Mouse (Mus musculus) embryonic facial prominence, embryonic 14.5 days (tissue): Measurements from ENCODE around the gene Olfr672. TPM values are rescaled to one million over a fixed set of nuclear protein-coding genes. Genes with fewer than 3 reads are reported as not detected.

Experiments used
- polyA plus RNA-seq: library from polyadenylated mRNA; unstranded; fragments of >200 nt; fragmentation: Nextera tagmentation; extraction: Ambion mirVana; gene quantifications from 2 replicates; pipeline ENCODE4 v1.2.1, GENCODE M21; 2014

The Olfr672 gene
- polyA plus RNA-seq, 1 experiment from 2014 or later: 0.36 TPM

Other genes with a start within 250 kb of the Olfr672 start
- not detected in 2 replicates for gene Usp17le, start 224.6 kb downstream of the Olfr672 start, polyA plus RNA-seq
- not detected in 2 replicates for gene Usp17lb, start 159.4 kb downstream of the Olfr672 start, polyA plus RNA-seq
- gene Usp17la, start 145.0 kb downstream of the Olfr672 start, polyA plus RNA-seq: not detected in 2 replicates
- gene Olfr665, start 124.0 kb downstream of the Olfr672 start, polyA plus RNA-seq: not detected in 2 replicates
- 0.08 TPM in 1 of 2 replicates, not detected in the other for gene Olfr666, start 106.1 kb downstream of the Olfr672 start, polyA plus RNA-seq
- gene Olfr667, start 80.5 kb downstream of the Olfr672 start, polyA plus RNA-seq: not detected in 2 replicates
- not detected in 2 replicates for gene Olfr668, start 74.0 kb downstream of the Olfr672 start, polyA plus RNA-seq
- not detected in 2 replicates for gene Olfr669, start 67.8 kb downstream of the Olfr672 start, polyA plus RNA-seq
- not detected in 2 replicates for gene Olfr670, start 39.4 kb downstream of the Olfr672 start, polyA plus RNA-seq
- gene Olfr671, start 22.9 kb downstream of the Olfr672 start, polyA plus RNA-seq: not detected in 2 replicates
- gene Olfr675, start 26.4 kb upstream of the Olfr672 start, polyA plus RNA-seq: not detected in 2 replicates
- not detected in 2 replicates for gene Olfr676, start 30.7 kb upstream of the Olfr672 start, polyA plus RNA-seq
- gene Olfr677, start 49.3 kb upstream of the Olfr672 start, polyA plus RNA-seq: not detected in 2 replicates
- not detected in 2 replicates for gene Olfr678, start 62.4 kb upstream of the Olfr672 start, polyA plus RNA-seq
- 0.06 TPM in 1 of 2 replicates, not detected in the other for gene Olfr679, start 79.2 kb upstream of the Olfr672 start, polyA plus RNA-seq
- gene Olfr680-ps1, start 90.8 kb upstream of the Olfr672 start, polyA plus RNA-seq: not detected in 2 replicates
- gene Olfr681, start 114.8 kb upstream of the Olfr672 start, polyA plus RNA-seq: 0.18 TPM in 1 of 2 replicates, not detected in the other
- gene Olfr683, start 145.0 kb upstream of the Olfr672 start, polyA plus RNA-seq: not detected in 2 replicates
- gene Olfr684, start 161.6 kb upstream of the Olfr672 start, polyA plus RNA-seq: not detected in 2 replicates
- 0.10 and 0.31 TPM in 2 replicates for gene Olfr685, start 184.0 kb upstream of the Olfr672 start, polyA plus RNA-seq
- gene Olfr686, start 205.5 kb upstream of the Olfr672 start, polyA plus RNA-seq: not detected in 2 replicates